Mouse (Mus musculus) stomach, embryonic 16.5 days (tissue): ENCODE data around the gene Stambp. TPM values are rescaled to one million over a fixed set of nuclear protein-coding genes. Genes with fewer than 3 reads are reported as not detected.

ENCODE experiments used
- ATAC-seq: fragments of 200-750 bp; cut with Nextera tagmentation; 2 replicates; pipeline ENCODE4 v1.8.0; 2017; ENCODE audit warnings: moderate number of reproducible peaks, moderate TSS enrichment; ENCODE audit not compliant: insufficient read depth, low FRiP score
- H3K27ac ChIP-seq: fragments of 300-500 bp; sonication (generic); 2 replicates; pipeline ENCODE4 v1.5.1; 2014; ENCODE audit warnings: low read length
- H3K27me3 ChIP-seq: fragments of 300-500 bp; sonication (generic); 2 replicates; pipeline ENCODE4 v1.6.1; 2014; ENCODE audit warnings: low read length, control low read depth, mixed read lengths; ENCODE audit not compliant: control insufficient read depth, insufficient read depth
- H3K36me3 ChIP-seq: fragments of 300-500 bp; sonication (generic); 2 replicates; pipeline ENCODE4 v1.6.1; 2014; ENCODE audit warnings: low read length; ENCODE audit not compliant: control insufficient read depth, insufficient read depth
- H3K4me1 ChIP-seq: fragments of 300-500 bp; sonication (generic); 2 replicates; pipeline ENCODE4 v1.6.1; 2014; ENCODE audit warnings: low read length, control low read depth, mixed read lengths; ENCODE audit not compliant: control insufficient read depth, insufficient read depth
- H3K4me2 ChIP-seq: fragments of 300-500 bp; sonication (generic); 2 replicates; pipeline ENCODE4 v1.6.1; 2014; ENCODE audit warnings: low read depth, low read length, mixed read lengths
- H3K4me3 ChIP-seq: fragments of 300-500 bp; sonication (generic); replicated peaks from 2 replicates; pipeline ENCODE4 v1.5.1; 2014; ENCODE audit warnings: mild to moderate bottlenecking, low read length
- H3K9ac ChIP-seq: fragments of 300-500 bp; sonication (generic); 2 replicates; pipeline ENCODE4 v1.6.1; 2014; ENCODE audit warnings: low read length
- H3K9me3 ChIP-seq: fragments of 300-500 bp; sonication (generic); replicated peaks from 2 replicates; pipeline ENCODE4 v1.6.1; 2016; ENCODE audit warnings: low read length, control low read depth; ENCODE audit not compliant: control insufficient read depth
- WGBS: fragments of 180-500 bp; shearing (Covaris S2); extraction: QIAGEN DNeasy Blood & Tissue Kit; methylation state at CpG from one replicate; pipeline ENCODE4 v1.1.7; 2014; 5-methylcytosine and 5-hydroxymethylcytosine counted together
- polyA plus RNA-seq: library from polyadenylated mRNA; unstranded; fragments of >200 nt; fragmentation: Nextera tagmentation; extraction: Ambion mirVana; gene quantifications from 2 replicates; pipeline ENCODE4 v1.2.1, GENCODE M21; 2015

Gene Stambp
- polyA plus RNA-seq, 1 experiment from 2014 or later = 28.0 TPM

GRCm38 (mm10) chr6:83541756-83542456 is 30.6 kb downstream of the Stambp start:
- no peaks in the 10 kb centered on the region for H3K9me3 ChIP-seq
- ATAC-seq = peak; percentile 83
- 57% methylated on average over 11 of the region's 11 CpGs for WGBS
- peaks cover 8% of the 10 kb centered on the region; the same call in 1 of the 2 replicates for H3K4me1 ChIP-seq
- peak overlapping the region; percentile 24; the same call in 1 of the 2 replicates for H3K9ac ChIP-seq
- peaks cover 6% of the 10 kb centered on the region; the same call in 1 of the 2 replicates for H3K36me3 ChIP-seq
- 0 out of 2 replicates have a peak overlapping the region, but pooled peaks have one; percentile 13 for H3K4me2 ChIP-seq
- H3K27me3 ChIP-seq = no peaks in the 10 kb centered on the region
- no peak overlapping the region for H3K4me3 ChIP-seq
- H3K27ac ChIP-seq = peak overlapping the region; percentile 93

- no peaks in the 10 kb centered on the region for H3K36me3 ChIP-seq
- H3K9ac ChIP-seq = no peak overlapping the region
- H3K27ac ChIP-seq = peak overlapping the region; percentile 81
- no peak for ATAC-seq
- no peaks in the 10 kb centered on the region for H3K27me3 ChIP-seq
- no peak overlapping the region for H3K4me3 ChIP-seq
- WGBS = 36% methylated on average over 4 of the region's 4 CpGs
- no peak overlapping the region for H3K4me2 ChIP-seq
- peaks cover 18% of the 10 kb centered on the region; the same call in 1 of the 2 replicates for H3K4me1 ChIP-seq
- H3K9me3 ChIP-seq = no peaks in the 10 kb centered on the region
These were observed 32.5 kb downstream of the Stambp start for GRCm38 (mm10) chr6:83540017-83540416.

- peak; percentile 42; the same call in 1 of the 2 replicates for ATAC-seq
- Histone ChIP-seq H3K4me3 (0 out of 2 replicates have a peak overlapping the region, but pooled peaks have one; percentile 2), H3K27ac (peak overlapping the region; percentile 96), H3K9me3 (no peaks in the 10 kb centered on the region), H3K4me2 (peak overlapping the region; percentile 34), H3K9ac (peak overlapping the region; percentile 65), H3K27me3 (no peaks in the 10 kb centered on the region), H3K36me3 (no peaks in the 10 kb centered on the region), H3K4me1 (peaks cover 16% of the 10 kb centered on the region; the same call in 1 of the 2 replicates)
- 19% methylated on average over 6 of the region's 6 CpGs for WGBS
These were observed 35.8 kb downstream of the Stambp start for GRCm38 (mm10) chr6:83536795-83537059.

DNA sequence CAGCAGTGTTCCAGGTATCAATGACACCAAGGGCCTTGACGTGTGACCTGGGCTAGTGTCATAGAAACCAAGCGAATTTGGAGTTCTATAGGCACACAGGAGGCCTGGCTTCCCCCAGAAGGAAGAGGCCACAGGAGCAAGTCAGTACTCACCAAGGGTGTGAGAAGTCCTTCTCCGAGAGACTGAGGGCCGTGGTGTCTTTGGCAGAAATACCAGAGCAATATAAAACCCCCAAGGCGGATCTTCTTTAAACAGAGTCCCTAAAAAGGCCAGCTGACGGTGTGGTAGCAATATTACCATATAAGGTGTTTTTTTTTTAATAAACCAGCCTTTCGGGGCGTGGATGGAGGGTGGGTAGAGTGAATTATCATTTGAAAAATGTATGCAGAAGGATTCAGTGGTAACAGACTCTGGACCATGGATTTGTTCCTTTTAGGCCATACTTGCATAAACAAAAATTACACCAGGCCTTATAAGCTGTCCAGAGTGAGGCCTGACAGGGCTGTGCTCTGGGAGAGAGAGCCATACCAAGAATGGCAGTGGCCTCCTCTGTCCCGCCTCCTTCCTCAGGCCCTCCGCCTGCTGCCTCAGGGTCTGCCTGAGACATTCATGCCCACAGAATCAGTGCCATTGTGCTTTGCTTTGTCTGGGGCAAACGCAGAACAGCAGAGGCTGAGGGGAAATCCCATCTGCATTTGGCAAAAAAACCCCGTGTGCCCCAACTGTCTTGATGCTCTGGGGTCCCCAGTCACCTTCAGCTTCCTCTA is 36.3 kb downstream of the Stambp start, which contains the start of gene Actg2:
Actg2 (minus strand) TSS at position 238 of the 767 bp plus-strand sequence.
- H3K27me3 ChIP-seq = no peaks in the 10 kb centered on the region
- no peaks in the 10 kb centered on the region for H3K9me3 ChIP-seq
- no peaks in the 10 kb centered on the region for H3K36me3 ChIP-seq
- H3K4me3 ChIP-seq = peak within 1 kb of the TSS; percentile 43
- peak; percentile 87 for ATAC-seq
- 48% methylated on average over 12 of the region's 12 CpGs for WGBS
- H3K9ac ChIP-seq = peak within 1 kb of the TSS; percentile 68
- peak within 1 kb of the TSS; percentile 41 for H3K4me2 ChIP-seq
- peaks cover 11% of the 10 kb centered on the region; the same call in 1 of the 2 replicates for H3K4me1 ChIP-seq
- H3K27ac ChIP-seq = peak within 1 kb of the TSS; percentile 96

GRCm38 (mm10) chr6:83532608-83533007 is 39.9 kb downstream of the Stambp start:
- 67% methylated on average over 2 of the region's 2 CpGs for WGBS
- Histone ChIP-seq H3K9me3 (no peaks in the 10 kb centered on the region), H3K27me3 (no peaks in the 10 kb centered on the region), H3K27ac (peak overlapping the region; percentile 19; the same call in 1 of the 2 replicates), H3K4me2 (peak overlapping the region; percentile 20; the same call in 1 of the 2 replicates), H3K36me3 (no peaks in the 10 kb centered on the region), H3K9ac (peak overlapping the region; percentile 27; the same call in 1 of the 2 replicates), H3K4me1 (peaks cover 10% of the 10 kb centered on the region; the same call in 1 of the 2 replicates), H3K4me3 (peak overlapping the region; percentile 43)
- no peak for ATAC-seq

DNA sequence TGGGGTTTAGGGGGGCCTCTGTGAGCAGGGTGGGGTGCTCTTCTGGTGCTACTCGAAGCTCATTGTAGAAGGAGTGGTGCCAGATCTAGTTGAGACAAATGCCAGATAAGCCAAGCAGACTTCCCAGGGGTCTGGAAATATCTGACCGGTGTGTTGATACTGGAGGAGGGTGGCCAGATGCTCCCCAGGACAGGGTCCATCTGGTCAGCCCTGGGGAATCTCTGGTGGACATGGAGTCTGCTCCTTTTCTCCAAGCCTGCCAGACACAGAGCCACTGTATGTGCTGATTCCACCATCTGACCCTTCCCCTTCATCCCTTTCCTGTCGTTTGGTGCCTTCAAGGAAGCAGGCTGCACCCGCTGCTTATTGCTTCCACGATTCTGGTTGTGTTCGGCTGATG is 49.3 kb downstream of the Stambp start:
- H3K27me3 ChIP-seq = no peaks in the 10 kb centered on the region
- H3K36me3 ChIP-seq = no peaks in the 10 kb centered on the region
- no peak overlapping the region for H3K27ac ChIP-seq
- 20% methylated on average over 6 of the region's 6 CpGs for WGBS
- H3K9ac ChIP-seq = 0 out of 2 replicates have a peak overlapping the region, but pooled peaks have one; percentile 28
- no peak overlapping the region for H3K4me2 ChIP-seq
- ATAC-seq = no peak
- H3K4me3 ChIP-seq = no peak overlapping the region
- H3K4me1 ChIP-seq = no peaks in the 10 kb centered on the region
- no peaks in the 10 kb centered on the region for H3K9me3 ChIP-seq

- no peak overlapping the region for H3K27ac ChIP-seq
- H3K27me3 ChIP-seq = no peaks in the 10 kb centered on the region
- no peak overlapping the region for H3K4me2 ChIP-seq
- no peak for ATAC-seq
- H3K4me1 ChIP-seq = no peaks in the 10 kb centered on the region
- H3K9me3 ChIP-seq = no peaks in the 10 kb centered on the region
- no peak overlapping the region for H3K4me3 ChIP-seq
- no peak overlapping the region for H3K9ac ChIP-seq
- WGBS = 56% methylated on average over 6 of the region's 6 CpGs
- no peaks in the 10 kb centered on the region for H3K36me3 ChIP-seq
These were observed 50.7 kb downstream of the Stambp start for GRCm38 (mm10) chr6:83521784-83522183.

DNA sequence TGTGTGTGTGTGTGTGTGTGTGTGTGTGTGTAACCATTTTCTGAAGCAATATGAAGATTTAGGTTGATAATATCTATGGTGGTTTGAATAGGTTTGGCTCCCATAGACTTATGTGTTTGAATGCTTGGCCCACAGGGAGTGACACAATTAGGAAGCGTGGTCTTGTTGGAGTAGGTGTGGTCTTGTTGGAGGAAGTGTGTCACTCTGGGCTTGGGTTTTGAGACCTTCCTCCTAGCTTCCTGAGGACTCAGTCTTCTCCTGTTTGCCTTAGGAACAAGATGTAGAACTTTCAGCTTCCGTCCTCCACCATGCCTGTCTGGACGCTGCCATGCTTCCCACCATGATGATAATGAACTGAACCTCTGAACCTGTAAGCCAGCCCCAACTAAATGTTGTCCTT is 53.9 kb downstream of the Stambp start:
- no peak for ATAC-seq
- 82% methylated on average over 3 of the region's 3 CpGs for WGBS
- H3K9ac ChIP-seq = no peak overlapping the region
- no peaks in the 10 kb centered on the region for H3K36me3 ChIP-seq
- no peaks in the 10 kb centered on the region for H3K9me3 ChIP-seq
- H3K4me3 ChIP-seq = no peak overlapping the region
- H3K4me2 ChIP-seq = no peak overlapping the region
- no peaks in the 10 kb centered on the region for H3K4me1 ChIP-seq
- H3K27ac ChIP-seq = no peak overlapping the region
- H3K27me3 ChIP-seq = no peaks in the 10 kb centered on the region

GRCm38 (mm10) chr6:83515172-83515571 is 57.4 kb downstream of the Stambp start:
- Histone ChIP-seq H3K9me3 (no peaks in the 10 kb centered on the region), H3K4me3 (no peak overlapping the region), H3K4me2 (no peak overlapping the region), H3K27me3 (no peaks in the 10 kb centered on the region), H3K36me3 (no peaks in the 10 kb centered on the region), H3K9ac (no peak overlapping the region), H3K4me1 (no peaks in the 10 kb centered on the region), H3K27ac (no peak overlapping the region)
- WGBS = 75% methylated on average over 3 of the region's 3 CpGs
- no peak for ATAC-seq
